Comparison of ENCODE assay signal across 22 mouse cellular contexts in the genomic region with DNA sequence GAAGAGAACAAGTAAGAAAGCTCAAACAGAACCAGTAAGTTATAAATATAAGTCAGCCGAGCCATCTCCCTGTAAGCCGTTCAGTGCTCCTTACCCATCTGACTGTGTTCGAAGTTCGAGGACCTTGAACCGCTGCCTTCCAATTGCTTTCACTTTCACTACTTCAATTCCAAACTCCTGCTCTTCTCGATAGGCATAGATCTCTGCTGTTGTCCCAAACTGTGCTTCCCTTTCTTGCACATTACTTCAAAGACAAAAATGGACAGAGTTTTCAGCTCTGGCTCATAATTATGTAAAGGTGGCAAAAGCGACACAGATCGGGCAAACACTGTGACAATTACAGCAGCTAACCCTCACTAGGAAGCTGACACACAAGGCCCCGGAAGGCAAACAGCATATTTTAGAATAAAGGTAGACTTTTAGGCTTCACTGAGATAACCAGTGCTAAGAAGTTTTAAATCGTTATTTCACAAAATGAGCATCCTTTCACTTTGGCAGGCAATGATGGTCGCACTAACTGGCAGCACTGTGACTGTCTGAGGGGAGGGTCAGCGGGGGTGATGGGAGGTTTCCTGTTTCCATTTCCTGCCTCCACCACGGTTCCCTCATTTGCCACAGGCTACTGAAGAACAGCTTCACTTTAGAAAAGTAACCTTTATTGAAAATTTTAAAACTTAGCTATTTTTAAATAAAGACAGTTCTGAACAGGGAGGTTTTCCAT. TPM values are rescaled to one million over a fixed set of nuclear protein-coding genes. Genes with fewer than 3 reads are reported as not detected.
DNase-seq lines count a peak whose midpoint lies in the region; ATAC-seq and TF ChIP-seq lines count a peak whose summit lies in the region.
"Had no signal": no experiment of that assay in that cellular context is flagged by ENCODE, and none has a peak within 500 bp of the region (broad histone marks: within the 10 kb centered on the region; RNA-seq: fewer than 3 reads in every experiment).

No protein-coding gene starts in this region.

- no peaks in the 10 kb centered on the region for H3K27me3 ChIP-seq in thymus, adult 2 months (ENCODE audit: control insufficient read depth, insufficient read depth, low read length)
- H3K27me3 ChIP-seq: embryonic facial prominence, embryonic 12.5 days; hindbrain, embryonic 13.5 days; neural tube, embryonic 13.5 days; stomach, embryonic 15.5 days had no signal

- H3K4me1 ChIP-seq in thymus, adult 2 months (replicated peaks; ENCODE audit: control insufficient read depth, insufficient read depth, low read length): peaks cover 9% of the 10 kb centered on the region

- peak; percentile 58 for ATAC-seq in activated CD4-positive, CD25-positive, alpha-beta regulatory T cell, adult 4 months
- peak; percentile 56 for ATAC-seq in inflammation-experienced regulatory T-cells, adult 6 months
- ATAC-seq: midbrain, embryonic 16.5 days had no signal

- H3K27ac ChIP-seq in thymus, adult 2 months (ENCODE audit: control insufficient read depth, insufficient read depth, low read length): peak overlapping the region; percentile 79
- no peak overlapping the region for H3K27ac ChIP-seq in layer of hippocampus, adult 2 months
- H3K27ac ChIP-seq: embryonic facial prominence, embryonic 12.5 days; forebrain, embryonic 10.5 days; hindbrain, embryonic 13.5 days; liver, embryonic 14.5 days; neural tube, embryonic 13.5 days; stomach, embryonic 15.5 days had no signal

- DNase-seq in thymus, adult 2 months: peak; percentile 23
- no peak for DNase-seq in thymus, postnatal 10 days (ENCODE audit: low spot score in 2 of 2)
- DNase-seq in thymus, postnatal 25 days: peak; percentile 32
- no peak for DNase-seq in gastrocnemius, postnatal 4 days (ENCODE audit: low spot score in 2 of 2)
- DNase-seq in layer of hippocampus, adult 2 months (ENCODE audit: low spot score in 2 of 2): no peak
- no peak for DNase-seq in gastrocnemius, postnatal 36 days
- DNase-seq: cerebellum, postnatal 36 days; kidney, adult 18-20 months; kidney, postnatal 36 days; right cerebral cortex, postnatal 4 days had no signal

- H3K4me3 ChIP-seq in thymus, adult 2 months (ENCODE audit: control insufficient read depth, insufficient read depth, low read length): peak overlapping the region; percentile 33
- no peak overlapping the region for H3K4me3 ChIP-seq in layer of hippocampus, adult 2 months
- H3K4me3 ChIP-seq: embryonic facial prominence, embryonic 12.5 days; forebrain, embryonic 10.5 days; hindbrain, embryonic 13.5 days; neural tube, embryonic 13.5 days; stomach, embryonic 15.5 days had no signal

- intact Hi-C loops in gastrocnemius, postnatal 36 days (cut with DNase I): no loop called here

- H3K36me3 ChIP-seq in thymus, adult 2 months (ENCODE audit: control insufficient read depth, insufficient read depth, low read length): peaks cover 17% of the 10 kb centered on the region

- TF ChIP-seq CTCF in thymus, adult 2 months (IDR thresholded peaks at IDR 0.05; ENCODE audit: borderline replicate concordance, control insufficient read depth, extremely low read depth, insufficient read depth, low read length, poor library complexity): no peak
- no peak for TF ChIP-seq CTCF in layer of hippocampus, adult 2 months (conservative IDR thresholded peaks at IDR 0.05)

- WGBS in thymus, adult 2 months: 33% methylated on average over 13 of the region's 13 CpGs

- TF ChIP-seq POLR2A in thymus, adult 2 months (IDR thresholded peaks at IDR 0.05; ENCODE audit: control insufficient read depth, extremely low read depth, insufficient read depth, low read length, poor library complexity): no peak

RNA-seq across cellular contexts. Expression of a gene that starts 5.6 kb away (rescaled TPM):
- 11.3 and 11.6 TPM in 2 replicates for polyA plus RNA-seq in thymus, adult 2 months (2012; rRNA removed)
- polyA plus RNA-seq in activated CD4-positive, CD25-positive, alpha-beta regulatory T cell, adult 4 months (2017; shearing (Covaris generic)): 100 to 1,000 TPM; 174 to 195 TPM
- 100 to 1,000 TPM; 182 to 240 (median 202) TPM for polyA plus RNA-seq in inflammation-experienced regulatory T-cells, adult 6 months (2017; shearing (Covaris generic))
- total RNA-seq in gastrocnemius, postnatal 4 days (2021): 10 to 100 TPM; 36.7 to 40.1 TPM
- total RNA-seq in layer of hippocampus, adult 2 months (2021): 100 to 1,000 TPM; 102 to 108 TPM
- 10 to 100 TPM; 40.3 to 45.1 TPM for total RNA-seq in gastrocnemius, postnatal 36 days (2021)

RNA-seq across cellular contexts. Expression of a gene that starts 25.3 kb away (rescaled TPM):
- polyA plus RNA-seq in thymus, adult 2 months (2012; rRNA removed): 11.8 and 12.1 TPM in 2 replicates
- 100 to 1,000 TPM in 1 of 2 experiments, 10 to 100 TPM in 1; 89.5 to 104 TPM for polyA plus RNA-seq in activated CD4-positive, CD25-positive, alpha-beta regulatory T cell, adult 4 months (2017; shearing (Covaris generic))
- polyA plus RNA-seq in inflammation-experienced regulatory T-cells, adult 6 months (2017; shearing (Covaris generic)): 100 to 1,000 TPM in 1 of 3 experiments, 10 to 100 TPM in 2; 94.0 to 106 (median 99.2) TPM
- 10 to 100 TPM; 36.7 to 39.7 TPM for total RNA-seq in gastrocnemius, postnatal 4 days (2021)
- 10 to 100 TPM; 52.3 to 57.5 TPM for total RNA-seq in layer of hippocampus, adult 2 months (2021)
- 10 to 100 TPM; 19.1 to 24.5 TPM for total RNA-seq in gastrocnemius, postnatal 36 days (2021)

RNA-seq across cellular contexts. Expression of a gene that starts 45.4 kb away (rescaled TPM):
- 0.19 and 0.26 TPM in 2 replicates for polyA plus RNA-seq in thymus, adult 2 months (2012; rRNA removed)
- polyA plus RNA-seq in activated CD4-positive, CD25-positive, alpha-beta regulatory T cell, adult 4 months (2017; shearing (Covaris generic)): under 1 TPM in 1 of 2 experiments, not detected in 1; 0.34 TPM
- under 1 TPM in 1 of 3 experiments, not detected in 2; 0.24 TPM for polyA plus RNA-seq in inflammation-experienced regulatory T-cells, adult 6 months (2017; shearing (Covaris generic))
- total RNA-seq in gastrocnemius, postnatal 4 days (2021): under 1 TPM in 1 of 2 experiments, not detected in 1; 0.12 TPM
- total RNA-seq in layer of hippocampus, adult 2 months (2021): not detected
- not detected for total RNA-seq in gastrocnemius, postnatal 36 days (2021)
- total RNA-seq: adrenal gland, postnatal 4 days; layer of hippocampus, postnatal 14 days; left cerebral cortex, postnatal 36 days had no signal
- polyA plus RNA-seq: embryonic facial prominence, embryonic 12.5 days; forebrain, embryonic 10.5 days; hindbrain, embryonic 13.5 days; midbrain, embryonic 16.5 days; neural tube, embryonic 13.5 days had no signal

Comparison
In these comparisons a context has a peak if more than half of its experiments do, and no peak if none do; other contexts are left out.
1. DNase-seq: peak in thymus, adult 2 months (single experiment) and thymus, postnatal 25 days (single experiment); none in thymus, postnatal 10 days (0 of 2), gastrocnemius, postnatal 4 days (0 of 2), layer of hippocampus, adult 2 months (0 of 2) and gastrocnemius, postnatal 36 days (0 of 2).